Mouse (Mus musculus) CD4-positive, CD25-positive, alpha-beta regulatory T cell, adult 4 months (primary cell): ENCODE data around the gene Colgalt1. TPM values are rescaled to one million over a fixed set of nuclear protein-coding genes. Genes with fewer than 3 reads are reported as not detected.

Experiments
- ATAC-seq: one replicate; pipeline ENCODE4 v1.8.0; 2017
- polyA plus RNA-seq, 2 experiments: library from polyadenylated mRNA; unstranded; fragments of 100-300 nt; shearing (Covaris generic); gene quantifications; one replicate each; pipeline ENCODE4 v1.2.1; 2017

Colgalt1 gene
- 10 to 100 TPM; 10.8 to 12.2 TPM for polyA plus RNA-seq

- peak; percentile 99 for ATAC-seq
Measured at GRCm38 (mm10) chr8:71610822-71611651, at the start of gene Colgalt1. Colgalt1 (plus strand) TSS chr8:71610998.

GRCm38 (mm10) chr8:71561401-71561800, 49.4 kb upstream of the Colgalt1 start:
- peak; percentile 70 for ATAC-seq

GRCm38 (mm10) chr8:71562751-71563150, 48.0 kb upstream of the Colgalt1 start:
- ATAC-seq, result peak; percentile 47

- ATAC-seq, result no peak
Measured at GRCm38 (mm10) chr8:71563992-71564391, 46.8 kb upstream of the Colgalt1 start.

- ATAC-seq, result no peak
Measured at GRCm38 (mm10) chr8:71566501-71566900, 44.3 kb upstream of the Colgalt1 start, which contains the start of gene Nxnl1. Nxnl1 (minus strand) TSS chr8:71566601.

- ATAC-seq, result no peak
Measured at GRCm38 (mm10) chr8:71567587-71567986, 43.2 kb upstream of the Colgalt1 start.

GRCm38 (mm10) chr8:71568387-71568937, 42.3 kb upstream of the Colgalt1 start, which contains the start of gene Slc27a1:
Slc27a1 (plus strand) TSS chr8:71568882.
- ATAC-seq, result no peak

- ATAC-seq, result no peak
Measured at GRCm38 (mm10) chr8:71568941-71569340, 41.9 kb upstream of the Colgalt1 start.

- peak; percentile 50 for ATAC-seq
Measured at GRCm38 (mm10) chr8:71569366-71570290, 41.2 kb upstream of the Colgalt1 start.

- peak; percentile 86 for ATAC-seq
Measured at GRCm38 (mm10) chr8:71570291-71570954, 40.4 kb upstream of the Colgalt1 start.

- ATAC-seq, result no peak
Measured at GRCm38 (mm10) chr8:71572077-71572476, 38.7 kb upstream of the Colgalt1 start.

- no peak for ATAC-seq
Measured at GRCm38 (mm10) chr8:71572847-71573633, 37.8 kb upstream of the Colgalt1 start.

GRCm38 (mm10) chr8:71574426-71574825, 36.4 kb upstream of the Colgalt1 start:
- no peak for ATAC-seq

- ATAC-seq, result no peak
Measured at GRCm38 (mm10) chr8:71575020-71575419, 35.8 kb upstream of the Colgalt1 start.

- no peak for ATAC-seq
Measured at GRCm38 (mm10) chr8:71577856-71578387, 32.9 kb upstream of the Colgalt1 start.

- no peak for ATAC-seq
Measured at GRCm38 (mm10) chr8:71579009-71579408, 31.8 kb upstream of the Colgalt1 start.

- no peak for ATAC-seq
Measured at GRCm38 (mm10) chr8:71579476-71579875, 31.3 kb upstream of the Colgalt1 start.

- no peak for ATAC-seq
Measured at GRCm38 (mm10) chr8:71580201-71580600, 30.6 kb upstream of the Colgalt1 start.

GRCm38 (mm10) chr8:71586891-71587290, 23.9 kb upstream of the Colgalt1 start:
- no peak for ATAC-seq

- ATAC-seq, result no peak
Measured at GRCm38 (mm10) chr8:71588762-71589161, 22.0 kb upstream of the Colgalt1 start.

- no peak for ATAC-seq
Measured at GRCm38 (mm10) chr8:71591017-71591416, 19.8 kb upstream of the Colgalt1 start.
